Mouse (Mus musculus) cerebellum, postnatal 36 days (tissue): ENCODE results near the gene Swap70.

ENCODE experiments used
- DNase-seq, 2 experiments: peaks; one replicate each; pipeline ENCODE4 v3.0.0; 2021 to 2022; ENCODE audit warnings: mixed read lengths in 2 of 2

The Swap70 gene

DNA sequence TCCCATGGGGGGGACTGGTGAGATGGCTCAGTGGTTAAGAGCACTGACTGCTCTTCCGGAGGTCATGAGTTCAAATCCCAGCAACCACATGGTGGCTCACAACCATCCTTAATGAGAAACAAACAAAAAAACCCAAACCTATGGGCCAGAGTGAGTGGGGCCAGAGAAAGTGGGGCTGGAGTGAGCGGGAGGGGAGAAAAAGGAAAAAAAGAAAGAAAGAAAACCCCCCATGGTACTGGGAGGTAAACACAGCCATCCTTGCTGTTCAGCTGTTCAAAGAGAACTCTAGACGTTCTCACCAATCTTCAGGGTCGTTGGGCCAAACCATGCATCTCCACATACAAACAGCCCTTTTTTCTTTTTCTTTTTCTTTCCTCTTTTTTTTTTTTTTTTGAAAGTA is 18.1 kb downstream of the Swap70 start:
- DNase-seq, result no peak

- no peak for DNase-seq
Observed at GRCm38 (mm10) chr7:110241472-110242289, 20.2 kb downstream of the Swap70 start.

- no peak for DNase-seq
Observed at GRCm38 (mm10) chr7:110242290-110242581, 20.7 kb downstream of the Swap70 start.

GRCm38 (mm10) chr7:110245128-110245527 is 23.6 kb downstream of the Swap70 start:
- peak; percentile 12 to 26 for DNase-seq

DNA sequence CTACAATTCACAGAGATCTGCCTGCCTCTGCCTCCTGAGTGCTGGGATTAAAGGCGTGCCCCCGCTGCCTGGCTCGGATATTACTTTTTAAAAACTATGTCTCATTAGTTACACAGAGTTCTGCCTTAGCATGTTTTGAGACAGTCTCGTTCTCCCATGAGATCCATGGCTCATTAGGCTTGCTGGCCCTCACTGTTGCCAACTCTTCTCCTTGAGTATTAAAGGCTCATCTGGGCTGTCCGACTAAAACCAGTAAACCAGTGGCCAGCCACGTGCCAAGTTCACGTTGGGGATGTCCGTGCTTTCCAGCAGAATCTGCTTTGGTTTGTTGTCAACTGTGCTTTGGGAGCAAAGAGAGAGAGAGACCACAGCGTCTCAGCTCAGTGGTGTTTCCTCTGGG is 25.0 kb downstream of the Swap70 start:
- DNase-seq, result no peak

- no peak for DNase-seq
Observed at GRCm38 (mm10) chr7:110247801-110248200, 26.3 kb downstream of the Swap70 start.

- no peak for DNase-seq
Observed at GRCm38 (mm10) chr7:110248677-110249076, 27.2 kb downstream of the Swap70 start.

GRCm38 (mm10) chr7:110253861-110254260 is 32.4 kb downstream of the Swap70 start:
- no peak for DNase-seq

- no peak for DNase-seq
Observed at GRCm38 (mm10) chr7:110254395-110254794, 32.9 kb downstream of the Swap70 start.

- DNase-seq, result no peak
Observed at GRCm38 (mm10) chr7:110257059-110257458, 35.5 kb downstream of the Swap70 start.

DNA sequence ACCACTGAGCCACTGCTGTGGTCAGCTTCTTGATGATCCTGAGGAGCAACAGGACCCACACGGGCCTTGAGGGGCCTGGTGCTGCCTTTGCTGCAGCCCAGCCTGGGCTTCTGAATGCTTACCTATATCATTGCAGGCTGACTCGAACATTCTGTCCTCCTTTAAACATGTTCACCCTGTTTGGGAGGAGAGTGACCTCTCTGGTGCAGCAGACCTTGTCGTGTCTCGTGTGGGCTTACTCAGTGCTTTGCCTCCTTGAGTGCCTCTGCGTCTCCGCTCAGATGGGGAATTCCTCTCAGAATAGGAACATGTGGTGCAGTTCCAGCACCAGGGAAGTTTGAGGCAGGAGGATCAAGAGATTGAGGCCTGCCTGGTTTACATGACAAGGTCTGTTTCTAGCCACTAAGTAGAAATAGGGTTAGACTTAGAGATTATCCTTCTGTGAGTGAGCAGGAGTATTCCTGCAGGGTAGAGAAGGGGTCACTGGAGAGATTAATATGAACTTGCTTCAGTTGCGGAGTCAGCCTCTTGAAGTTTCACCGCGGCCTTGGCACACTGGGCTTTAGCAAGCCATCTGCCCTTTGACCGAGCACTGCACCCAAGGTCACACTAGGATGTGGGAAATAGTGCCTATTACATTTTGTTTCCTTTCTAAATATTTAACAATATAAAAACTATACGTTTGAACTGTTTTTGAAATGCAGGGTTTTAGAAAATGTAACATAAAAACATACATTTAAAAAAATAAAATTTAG is 36.9 kb downstream of the Swap70 start:
- no peak for DNase-seq

DNA sequence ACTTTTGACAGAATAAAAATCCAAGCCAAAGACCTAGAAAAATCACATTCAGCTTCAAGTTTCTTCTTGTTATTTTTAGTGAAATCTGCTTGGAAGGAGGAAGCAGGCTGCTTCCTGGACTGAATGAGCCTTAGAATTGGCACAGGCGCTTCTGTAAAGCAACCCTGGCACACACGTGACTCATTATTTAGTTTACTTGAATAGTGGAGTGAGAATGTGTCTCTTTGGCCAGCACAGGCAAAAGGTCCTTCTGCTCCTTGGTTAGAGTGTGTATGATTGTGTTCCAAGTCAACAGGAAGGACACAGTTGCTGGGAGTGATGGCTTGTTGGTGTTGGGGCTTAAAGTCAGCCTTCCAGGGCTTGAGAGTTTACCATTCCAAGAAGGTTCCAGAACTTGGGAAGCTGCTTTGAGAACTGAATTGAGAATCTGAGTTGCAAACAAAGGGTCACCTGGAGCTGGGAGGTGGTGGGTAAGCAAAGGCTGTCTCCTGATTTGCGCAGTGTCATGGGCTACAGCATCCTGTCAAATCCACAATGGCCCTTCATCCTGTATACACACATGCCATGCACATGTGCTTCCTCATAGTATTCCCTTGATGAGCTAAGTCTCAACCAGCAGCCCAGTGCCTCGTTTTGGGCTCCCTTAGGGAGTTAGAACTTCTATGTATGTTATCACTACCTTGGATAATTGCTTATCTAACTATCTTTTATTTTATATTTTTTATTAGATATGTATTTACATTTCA is 38.6 kb downstream of the Swap70 start:
- DNase-seq, result no peak

DNA sequence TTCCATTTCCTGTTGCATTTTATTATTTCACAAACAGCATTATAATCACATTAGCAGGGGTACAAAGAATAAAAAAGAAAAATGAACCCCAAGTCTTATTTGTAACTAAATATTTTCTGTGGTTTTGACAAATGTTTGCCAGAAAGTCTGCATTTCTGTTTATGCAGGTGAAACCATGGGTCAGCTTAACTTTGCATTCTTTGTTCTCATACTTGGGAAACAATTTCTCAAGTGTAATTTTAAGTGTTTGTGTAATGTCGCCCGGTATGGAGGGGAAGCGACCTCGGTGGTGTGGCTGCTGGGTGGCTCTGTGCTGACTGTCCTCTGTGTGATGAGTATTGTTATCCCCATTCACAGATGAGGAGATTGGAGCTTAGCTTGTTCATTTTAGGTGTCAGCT is 40.3 kb downstream of the Swap70 start:
- DNase-seq, result no peak

DNA sequence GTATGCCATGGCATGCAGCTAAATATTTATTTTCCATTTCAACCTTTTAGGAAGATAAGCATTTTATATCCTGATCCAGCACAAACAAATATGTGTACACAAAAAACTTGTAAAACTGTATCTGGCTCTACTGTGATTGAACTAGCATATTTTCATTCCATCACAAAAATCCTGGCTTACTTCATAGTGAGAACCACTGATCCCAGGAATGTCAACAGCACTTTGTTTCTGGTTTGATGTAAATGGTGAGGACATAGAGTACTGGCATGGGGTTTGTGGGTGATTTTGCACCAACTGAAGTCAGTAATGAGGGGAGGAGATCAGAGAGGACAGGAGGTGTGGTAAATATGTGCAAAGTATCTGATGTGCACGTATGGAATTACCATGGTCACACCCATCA is 41.1 kb downstream of the Swap70 start:
- no peak for DNase-seq

DNA sequence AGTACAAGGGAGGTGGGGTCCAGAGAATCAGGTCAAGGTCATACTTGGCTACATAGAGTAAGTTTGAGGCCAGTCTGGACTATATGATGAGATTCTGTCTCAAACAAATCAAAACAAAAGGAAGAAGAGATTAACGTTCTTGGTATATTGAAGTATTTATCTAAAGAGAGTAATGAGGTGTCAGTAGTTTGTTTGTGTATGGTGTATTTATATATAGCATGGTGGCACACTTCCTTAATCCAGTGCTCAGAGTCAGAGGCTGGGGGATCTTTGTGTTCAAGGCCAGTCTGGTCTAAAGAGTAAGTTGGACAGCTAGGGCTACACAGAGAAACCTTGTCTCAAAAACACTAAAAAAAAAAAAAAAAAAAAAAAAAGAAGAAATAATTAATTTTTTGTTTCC is 42.0 kb downstream of the Swap70 start:
- no peak for DNase-seq

- peak; percentile 75 to 77 for DNase-seq
Observed at GRCm38 (mm10) chr7:110265796-110266195, 44.3 kb downstream of the Swap70 start.

DNA sequence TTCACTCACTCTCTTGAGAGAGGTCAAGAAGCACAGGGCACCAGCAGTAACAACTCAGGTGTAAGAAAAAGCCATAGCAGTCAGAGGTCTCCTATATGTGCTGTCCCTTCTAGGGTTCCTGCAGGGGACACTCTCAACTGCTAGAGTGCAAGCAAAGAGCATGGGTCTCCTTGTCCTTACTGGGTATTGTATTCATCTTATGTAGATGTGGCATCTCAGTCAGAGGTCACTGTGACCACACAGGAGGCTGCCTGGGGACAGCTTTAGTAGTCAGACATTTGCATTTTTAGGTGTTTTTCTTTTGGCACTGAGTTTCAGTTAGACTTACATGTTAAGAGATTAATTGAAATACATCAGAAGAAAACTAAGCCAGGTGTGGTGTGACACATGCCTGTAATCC is 45.5 kb downstream of the Swap70 start:
- DNase-seq, result no peak

DNA sequence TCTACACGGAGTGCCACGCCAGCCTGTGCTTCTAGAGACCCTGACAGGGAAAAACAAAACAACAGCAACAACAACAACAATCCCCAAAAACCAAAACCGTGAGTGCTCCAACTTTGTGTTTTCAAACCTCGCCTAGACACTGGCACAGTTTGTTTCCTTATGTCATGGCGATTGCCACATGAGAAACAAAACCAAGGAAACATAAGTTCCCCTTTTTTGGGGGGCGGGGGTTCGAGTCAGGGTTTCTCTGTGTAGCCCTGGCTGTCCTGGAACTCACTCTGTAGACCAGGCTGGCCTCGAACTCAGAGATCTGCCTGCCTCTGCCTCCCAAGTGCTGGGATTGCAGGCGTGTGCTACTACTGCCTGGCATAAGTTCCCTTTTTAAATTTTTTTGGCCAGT is 46.5 kb downstream of the Swap70 start:
- no peak for DNase-seq

DNA sequence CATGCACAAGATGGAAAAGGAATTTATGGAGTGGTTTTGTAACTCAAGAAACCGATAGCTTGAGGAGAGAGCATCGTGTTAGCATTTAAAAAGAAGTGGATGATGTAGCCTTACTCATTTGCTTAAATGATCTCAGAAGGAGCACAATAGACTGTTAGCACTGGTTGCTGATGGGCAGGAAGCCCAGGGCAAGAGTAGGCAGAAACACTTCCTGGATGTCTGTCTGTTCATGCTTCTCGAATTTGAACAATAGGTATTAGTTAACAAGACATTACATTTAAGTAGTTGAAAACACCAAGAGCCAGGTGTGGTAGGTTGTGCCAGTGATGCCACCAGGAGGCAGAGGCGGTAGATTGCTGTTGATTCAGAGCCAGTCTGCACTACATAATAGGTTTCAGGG is 47.0 kb downstream of the Swap70 start:
- no peak for DNase-seq

GRCm38 (mm10) chr7:110269777-110270176 is 48.3 kb downstream of the Swap70 start:
- DNase-seq, result no peak

GRCm38 (mm10) chr7:110270455-110270854 is 48.9 kb downstream of the Swap70 start:
- DNase-seq, result no peak

DNA sequence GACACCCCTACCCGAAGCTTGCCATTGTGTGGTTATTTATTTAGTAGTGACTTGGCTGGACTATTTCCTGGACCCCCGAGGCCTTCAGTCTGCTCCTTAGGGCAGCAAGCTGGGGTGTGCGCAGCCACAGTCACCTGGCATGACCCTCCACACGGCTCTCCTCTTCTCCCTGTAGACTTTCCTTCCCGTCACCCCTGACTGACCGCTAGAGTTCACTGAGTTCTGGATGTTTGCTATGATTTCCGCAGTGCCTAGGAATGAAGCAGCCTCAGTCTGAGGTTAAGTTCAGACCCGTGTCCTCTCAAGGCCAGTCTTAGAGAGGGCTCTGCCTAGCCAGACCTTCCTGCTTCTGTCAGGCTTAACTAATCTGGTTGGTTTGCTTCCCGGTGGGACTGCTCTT is 50.3 kb downstream of the Swap70 start:
- no peak for DNase-seq

GRCm38 (mm10) chr7:110272434-110272833 is 50.9 kb downstream of the Swap70 start:
- no peak for DNase-seq
